Mouse (Mus musculus) gastrocnemius, postnatal 4 days (tissue): ENCODE measurements around the gene Pitx1. TPM values are rescaled to one million over a fixed set of nuclear protein-coding genes. Genes with fewer than 3 reads are reported as not detected.

Source experiments
- DNase-seq, 2 experiments: peaks; one replicate each; pipeline ENCODE4 v3.0.0; 2021 to 2022; ENCODE audit warnings: low spot score in 2 of 2, mixed read lengths in 2 of 2
- total RNA-seq, 2 experiments: library from RNA; stranded (reverse); gene quantifications; 2 replicates each; pipeline ENCODE4 v1.2.3; 2021

The Pitx1 gene
- total RNA-seq, 2 experiments from 2014 or later, result 5.3 to 5.8 TPM

DNA sequence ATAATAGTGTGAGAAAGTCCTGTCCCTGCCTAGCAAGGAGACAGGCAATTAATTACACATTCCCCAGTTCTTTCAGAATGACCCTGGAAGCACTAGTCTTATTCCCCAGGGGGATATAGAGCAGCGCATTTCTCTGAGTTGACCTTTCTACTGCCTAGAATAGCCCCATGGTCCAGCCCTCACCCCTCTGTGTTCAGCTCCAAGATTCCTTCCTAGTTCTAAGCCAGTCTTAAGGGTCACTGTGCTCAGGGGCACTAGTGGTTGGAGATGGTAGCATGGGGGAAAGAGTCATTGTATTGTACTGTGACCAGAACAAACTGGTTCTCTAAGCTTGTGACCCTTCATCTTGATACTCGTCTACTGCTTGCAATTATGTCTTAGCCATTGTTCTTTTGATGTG, 34.7 kb downstream of the Pitx1 start:
- DNase-seq, result no peak

- DNase-seq, result no peak
These were observed 49.9 kb downstream of the Pitx1 start for GRCm38 (mm10) chr13:55786120-55786519.

DNA sequence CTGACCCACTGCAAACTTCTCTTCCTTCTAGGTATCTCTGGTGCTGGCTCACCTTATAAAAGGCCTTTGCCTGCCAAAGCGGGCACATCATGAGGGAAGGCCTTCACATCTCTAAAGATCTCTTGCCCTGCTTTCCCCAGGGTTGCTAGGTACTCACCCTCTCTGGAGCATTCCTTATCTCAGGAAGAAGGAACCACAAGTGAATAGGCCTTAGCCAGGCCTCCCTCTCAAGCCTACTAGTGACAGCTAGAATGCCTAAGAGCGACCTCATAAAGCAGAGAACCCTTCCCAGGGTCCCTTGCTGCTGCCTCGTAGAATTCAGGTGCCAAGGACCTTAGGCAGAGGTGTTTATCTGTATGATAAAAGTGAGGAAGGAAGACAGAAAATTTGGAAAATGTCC, 51.7 kb downstream of the Pitx1 start, which contains the start of gene Catsper3:
Gene Catsper3 (plus strand): TSS at position 301 of the 400 bp plus-strand sequence.
- no peak for DNase-seq

- DNase-seq, result no peak
These were observed 60.9 kb downstream of the Pitx1 start for GRCm38 (mm10) chr13:55775056-55775455.

Other genes with a start within 250 kb of the Pitx1 start
- 10 to 100 TPM; 11.0 to 12.1 TPM for gene B4galt7, start 236.3 kb downstream of the Pitx1 start, total RNA-seq
- 10 to 100 TPM; 22.2 to 22.7 TPM for gene Caml, start 213.2 kb downstream of the Pitx1 start, total RNA-seq
- gene Ddx46, start 201.2 kb downstream of the Pitx1 start, total RNA-seq, result 10 to 100 TPM; 28.2 to 35.0 TPM
- 10 to 100 TPM; 48.9 to 49.4 TPM for gene B230219D22Rik, start 143.1 kb downstream of the Pitx1 start, total RNA-seq
- 10 to 100 TPM; 33.6 to 33.7 TPM for gene Txndc15, start 121.5 kb downstream of the Pitx1 start, total RNA-seq
- gene Pcbd2, start 108.8 kb downstream of the Pitx1 start, total RNA-seq, result 10 to 100 TPM; 25.6 to 29.5 TPM
- not detected for gene Catsper3, start 51.6 kb downstream of the Pitx1 start, total RNA-seq